Mouse (Mus musculus): ENCODE measurements at regions not wholly inside any gene's neighbourhood (a gene's known extent, or its start where the extent isn't known, plus 50 kb on each side); places are given as distances from the start of the nearest gene placed in this dataset.

DNA sequence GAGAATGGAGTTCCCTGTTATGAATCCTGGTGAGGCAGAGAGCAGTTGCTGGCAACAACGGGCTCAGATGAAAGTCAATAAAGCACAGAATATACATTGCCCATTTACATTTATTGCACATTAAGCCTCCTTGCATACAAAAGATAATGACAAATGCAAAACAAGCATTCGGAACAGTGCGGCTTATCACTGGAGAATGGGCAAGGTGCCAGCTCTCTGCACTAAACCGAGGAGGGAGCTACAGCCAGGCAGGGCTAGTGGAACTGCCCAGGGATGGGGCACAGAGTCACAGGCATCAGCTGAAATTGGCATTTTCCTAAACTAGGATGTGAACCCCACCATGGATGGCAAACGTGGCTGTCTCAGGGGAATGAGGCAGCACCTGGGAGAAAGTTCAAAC lies 2514.8 kb upstream of the 5930422O12Rik start:
- WGBS: 42% methylated on average over 5 of the region's 5 CpGs
- Histone ChIP-seq H3K27me3 (ENCODE audit: control insufficient read depth, insufficient read depth, low read length) (no peaks in the 10 kb centered on the region), H3K4me3 (replicated peaks; ENCODE audit: low read length) (no peak overlapping the region), H3K36me3 (replicated peaks; ENCODE audit: control insufficient read depth, insufficient read depth) (no peaks in the 10 kb centered on the region), H3K4me1 (replicated peaks; ENCODE audit: control insufficient read depth, insufficient read depth, low read length) (peaks cover 16% of the 10 kb centered on the region), H3K4me2 (replicated peaks) (no peak overlapping the region), H3K9ac (no peak overlapping the region), H3K9me3 (ENCODE audit: control insufficient read depth, low read length) (no peaks in the 10 kb centered on the region), H3K27ac (no peak overlapping the region)
- DNase-seq (ENCODE audit: low spot score) (no peak), ATAC-seq (ENCODE audit: low FRiP score) (peak; percentile 26; the same call in 1 of the 2 replicates)

DNA sequence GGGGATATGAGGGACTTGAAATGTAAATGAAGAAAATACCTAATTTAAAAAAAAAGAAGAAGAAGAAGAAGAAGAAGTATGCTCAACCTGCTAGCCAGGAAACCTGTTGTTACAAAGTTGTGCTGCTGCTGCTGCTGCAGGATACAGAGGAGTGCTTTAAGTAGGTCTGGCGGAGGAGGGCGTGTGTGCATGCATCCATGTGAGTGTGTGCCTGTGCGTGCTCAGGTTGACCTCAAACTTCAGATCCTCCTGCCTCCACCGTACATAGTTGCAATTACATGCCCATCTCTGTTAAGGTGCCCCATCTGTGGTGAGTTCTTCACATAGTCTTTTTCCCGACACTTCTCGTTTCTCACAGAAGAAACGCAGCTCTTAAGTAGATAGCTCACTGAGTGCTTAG lies 2513.4 kb upstream of the 5930422O12Rik start:
- peak overlapping the region; percentile 63 for H3K9ac ChIP-seq
- ATAC-seq (ENCODE audit: low FRiP score) (no peak), DNase-seq (ENCODE audit: low spot score) (no peak)
- H3K4me2 ChIP-seq (replicated peaks): peak overlapping the region; percentile 62
- WGBS: 62% methylated on average over 7 of the region's 7 CpGs
- H3K36me3 ChIP-seq (replicated peaks; ENCODE audit: control insufficient read depth, insufficient read depth): no peaks in the 10 kb centered on the region
- H3K9me3 ChIP-seq (ENCODE audit: control insufficient read depth, low read length): no peaks in the 10 kb centered on the region
- H3K27me3 ChIP-seq (ENCODE audit: control insufficient read depth, insufficient read depth, low read length): no peaks in the 10 kb centered on the region
- H3K4me1 ChIP-seq (replicated peaks; ENCODE audit: control insufficient read depth, insufficient read depth, low read length): peaks cover 16% of the 10 kb centered on the region
- H3K4me3 ChIP-seq (replicated peaks; ENCODE audit: low read length): no peak overlapping the region
- peak overlapping the region; percentile 85 for H3K27ac ChIP-seq

DNA sequence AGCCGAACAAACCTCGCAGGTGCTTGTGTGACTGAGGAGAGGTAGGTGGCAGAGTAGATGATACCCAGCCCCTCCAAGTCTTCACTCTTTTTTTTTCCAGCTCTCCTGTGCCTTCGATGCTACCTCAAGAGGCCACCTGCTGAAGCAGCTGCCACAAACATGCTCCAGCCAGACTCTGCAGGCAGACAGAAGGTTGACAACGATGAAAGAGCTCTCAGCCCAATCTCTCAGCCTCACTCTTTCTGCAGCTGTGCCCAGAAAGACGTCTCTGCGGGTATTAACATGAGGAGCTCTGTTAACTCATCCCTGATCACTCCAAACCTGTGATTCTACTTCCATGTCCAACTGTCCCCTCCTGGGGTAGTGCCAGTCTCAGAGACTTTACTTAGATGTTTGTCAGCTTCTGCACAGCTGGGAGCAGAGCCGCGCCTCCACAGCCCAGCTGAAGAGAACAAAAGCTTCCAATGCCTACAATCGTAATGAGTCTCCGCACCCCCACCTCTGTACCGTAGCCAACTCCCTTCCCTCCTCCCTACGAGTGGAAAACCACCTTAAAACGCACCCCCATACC lies 2512.8 kb upstream of the 5930422O12Rik start:
- Histone ChIP-seq H3K4me3 (replicated peaks; ENCODE audit: low read length) (peak overlapping the region; percentile 27), H3K36me3 (replicated peaks; ENCODE audit: control insufficient read depth, insufficient read depth) (no peaks in the 10 kb centered on the region), H3K27ac (peak overlapping the region; percentile 85), H3K4me1 (replicated peaks; ENCODE audit: control insufficient read depth, insufficient read depth, low read length) (peaks cover 16% of the 10 kb centered on the region), H3K27me3 (ENCODE audit: control insufficient read depth, insufficient read depth, low read length) (no peaks in the 10 kb centered on the region), H3K9ac (peak overlapping the region; percentile 63), H3K4me2 (replicated peaks) (peak overlapping the region; percentile 62), H3K9me3 (ENCODE audit: control insufficient read depth, low read length) (no peaks in the 10 kb centered on the region)
- peak; percentile 74 for DNase-seq (ENCODE audit: low spot score)
- 8% methylated on average over 13 of the region's 13 CpGs for WGBS
- ATAC-seq (ENCODE audit: low FRiP score): peak; percentile 88

DNA sequence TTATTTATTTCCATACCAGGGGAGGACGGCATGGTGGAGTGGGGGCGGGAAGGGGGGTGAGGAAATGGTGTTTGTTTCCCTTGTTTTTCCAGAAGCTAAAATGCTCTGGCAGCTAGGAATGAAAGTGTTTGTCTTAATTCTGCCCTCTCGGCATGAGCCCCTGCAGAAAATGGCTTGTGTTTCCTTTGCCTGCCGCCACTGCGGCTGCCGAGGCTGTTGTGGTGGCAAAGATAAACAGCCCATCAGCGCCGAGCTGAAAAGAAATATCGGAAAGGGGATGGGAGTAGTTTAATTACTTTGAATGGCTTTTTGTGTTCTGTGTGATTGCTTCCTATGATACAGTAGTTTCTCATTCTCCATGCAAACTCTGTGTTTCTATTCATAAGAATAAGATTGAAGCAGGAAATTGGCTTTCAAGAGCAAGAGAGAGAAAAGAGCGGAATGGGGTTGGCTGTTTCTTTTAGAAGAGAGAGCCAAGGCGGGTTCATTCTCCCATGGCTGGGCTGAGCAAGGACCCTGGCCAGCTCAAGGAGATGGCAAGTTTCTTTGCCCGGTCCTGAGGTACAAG lies 2512.2 kb upstream of the 5930422O12Rik start:
- Histone ChIP-seq H3K4me1 (replicated peaks; ENCODE audit: control insufficient read depth, insufficient read depth, low read length) (peaks cover 20% of the 10 kb centered on the region), H3K27ac (peak overlapping the region; percentile 85), H3K27me3 (ENCODE audit: control insufficient read depth, insufficient read depth, low read length) (no peaks in the 10 kb centered on the region), H3K4me3 (replicated peaks; ENCODE audit: low read length) (peak overlapping the region; percentile 27), H3K4me2 (replicated peaks) (peak overlapping the region; percentile 62), H3K36me3 (replicated peaks; ENCODE audit: control insufficient read depth, insufficient read depth) (no peaks in the 10 kb centered on the region), H3K9me3 (ENCODE audit: control insufficient read depth, low read length) (no peaks in the 10 kb centered on the region), H3K9ac (peak overlapping the region; percentile 63)
- 3% methylated on average over 12 of the region's 12 CpGs for WGBS
- peak; percentile 66 for DNase-seq (ENCODE audit: low spot score)
- peak; percentile 82 for ATAC-seq (ENCODE audit: low FRiP score)

DNA sequence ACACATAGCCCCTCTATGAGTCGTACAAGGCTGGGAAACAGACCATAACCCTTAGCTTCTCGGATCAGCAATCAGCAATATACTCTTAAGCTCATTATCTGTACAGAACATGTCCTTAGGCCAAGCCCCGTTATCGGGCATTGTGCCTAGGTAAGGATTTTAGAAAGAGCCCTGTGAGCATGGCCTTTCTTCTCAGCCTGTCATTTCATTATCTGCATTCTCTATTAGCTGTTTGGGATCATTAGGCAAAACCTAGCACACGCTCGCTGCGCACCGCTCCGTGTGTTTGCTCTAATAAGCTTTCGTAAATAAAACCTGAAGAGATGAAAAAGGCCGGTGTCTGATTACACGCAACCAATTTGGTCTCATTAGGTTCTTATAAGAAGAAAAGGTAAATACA lies 2507.1 kb upstream of the 5930422O12Rik start:
- no peak overlapping the region for H3K4me2 ChIP-seq (replicated peaks)
- ATAC-seq (ENCODE audit: low FRiP score) (no peak), DNase-seq (ENCODE audit: low spot score) (no peak)
- 73% methylated on average over 12 of the region's 12 CpGs for WGBS
- H3K9ac ChIP-seq: no peak overlapping the region
- no peaks in the 10 kb centered on the region for H3K9me3 ChIP-seq (ENCODE audit: control insufficient read depth, low read length)
- no peak overlapping the region for H3K4me3 ChIP-seq (replicated peaks; ENCODE audit: low read length)
- peaks cover 19% of the 10 kb centered on the region for H3K4me1 ChIP-seq (replicated peaks; ENCODE audit: control insufficient read depth, insufficient read depth, low read length)
- H3K27me3 ChIP-seq (ENCODE audit: control insufficient read depth, insufficient read depth, low read length): no peaks in the 10 kb centered on the region
- no peak overlapping the region for H3K27ac ChIP-seq
- H3K36me3 ChIP-seq (replicated peaks; ENCODE audit: control insufficient read depth, insufficient read depth): no peaks in the 10 kb centered on the region

DNA sequence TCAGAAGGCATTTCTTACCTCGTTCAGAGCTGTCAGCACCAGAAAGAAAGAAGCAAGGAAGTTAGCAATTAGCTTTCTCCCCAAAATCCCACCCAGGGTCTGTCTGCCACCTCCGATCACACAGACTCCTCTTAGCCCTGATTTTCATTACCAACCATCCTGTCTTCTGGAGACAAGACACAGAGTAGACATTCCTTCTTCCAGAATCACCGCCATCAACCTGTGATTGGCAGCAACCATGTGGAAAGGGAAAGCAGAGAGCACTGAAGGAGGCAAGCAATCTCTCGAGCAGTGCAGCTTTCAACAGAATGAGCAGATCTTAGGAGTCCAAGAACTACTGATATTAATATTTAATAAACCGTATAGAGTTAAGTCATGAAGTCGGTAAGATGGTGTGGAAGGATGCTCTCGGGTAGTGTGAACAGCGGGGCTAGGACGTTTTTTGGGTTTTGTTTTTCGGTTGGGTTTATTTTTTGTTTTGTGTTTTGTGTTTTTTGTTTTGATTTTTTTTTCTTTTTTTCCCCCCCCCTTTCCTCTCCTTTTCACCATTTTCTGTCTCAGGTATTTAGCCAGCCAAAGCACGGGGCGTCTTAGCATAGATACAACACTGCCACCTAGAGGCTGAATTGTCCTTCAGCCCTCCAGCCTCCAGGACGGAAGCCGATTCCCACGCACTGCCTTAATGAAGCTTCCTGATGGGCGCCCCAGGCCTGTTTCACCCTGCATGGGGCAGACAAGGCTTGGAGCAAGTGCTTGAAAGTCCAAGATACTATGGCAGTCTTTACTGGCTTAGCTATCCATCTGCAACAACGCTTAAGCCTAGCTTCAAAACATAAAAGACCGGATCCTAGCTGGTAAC lies 2505.0 kb upstream of the 5930422O12Rik start:
- Histone ChIP-seq H3K9me3 (ENCODE audit: control insufficient read depth, low read length) (no peaks in the 10 kb centered on the region), H3K4me1 (replicated peaks; ENCODE audit: control insufficient read depth, insufficient read depth, low read length) (peaks cover 19% of the 10 kb centered on the region), H3K36me3 (replicated peaks; ENCODE audit: control insufficient read depth, insufficient read depth) (no peaks in the 10 kb centered on the region), H3K27me3 (ENCODE audit: control insufficient read depth, insufficient read depth, low read length) (no peaks in the 10 kb centered on the region), H3K4me3 (replicated peaks; ENCODE audit: low read length) (no peak overlapping the region), H3K4me2 (replicated peaks) (peak overlapping the region; percentile 35), H3K27ac (peak overlapping the region; percentile 65), H3K9ac (peak overlapping the region; percentile 37; the same call in 1 of the 2 replicates)
- WGBS: 31% methylated on average over 18 of the region's 18 CpGs
- peak; percentile 93 for ATAC-seq (ENCODE audit: low FRiP score)
- peak; percentile 94 for DNase-seq (ENCODE audit: low spot score)

DNA sequence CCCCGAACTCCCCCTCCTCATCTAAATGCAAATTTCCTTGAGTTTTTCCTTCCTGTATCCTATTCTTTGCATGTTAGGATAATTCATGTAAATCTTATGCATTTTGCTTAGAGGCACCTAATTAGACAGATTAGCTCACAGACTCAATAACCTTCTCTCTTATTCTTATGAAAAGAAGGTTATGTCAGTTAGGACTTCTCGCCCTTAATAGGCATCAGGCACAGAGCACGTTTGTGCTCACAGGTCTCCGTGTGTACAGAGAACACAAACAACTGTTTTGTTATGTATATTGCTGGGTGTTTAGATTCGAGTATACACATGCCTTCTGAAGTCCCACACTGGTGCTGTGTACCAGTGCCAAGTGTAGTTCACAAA lies 2504.4 kb upstream of the 5930422O12Rik start:
- no peaks in the 10 kb centered on the region for H3K9me3 ChIP-seq (ENCODE audit: control insufficient read depth, low read length)
- 14% methylated on average over 5 of the region's 5 CpGs for WGBS
- H3K36me3 ChIP-seq (replicated peaks; ENCODE audit: control insufficient read depth, insufficient read depth): no peaks in the 10 kb centered on the region
- H3K27me3 ChIP-seq (ENCODE audit: control insufficient read depth, insufficient read depth, low read length): no peaks in the 10 kb centered on the region
- peak; percentile 87 for ATAC-seq (ENCODE audit: low FRiP score)
- H3K9ac ChIP-seq: peak overlapping the region; percentile 37; the same call in 1 of the 2 replicates
- peaks cover 19% of the 10 kb centered on the region for H3K4me1 ChIP-seq (replicated peaks; ENCODE audit: control insufficient read depth, insufficient read depth, low read length)
- DNase-seq (ENCODE audit: low spot score): no peak
- H3K4me2 ChIP-seq (replicated peaks): peak overlapping the region; percentile 35
- H3K4me3 ChIP-seq (replicated peaks; ENCODE audit: low read length): no peak overlapping the region
- H3K27ac ChIP-seq: peak overlapping the region; percentile 65

DNA sequence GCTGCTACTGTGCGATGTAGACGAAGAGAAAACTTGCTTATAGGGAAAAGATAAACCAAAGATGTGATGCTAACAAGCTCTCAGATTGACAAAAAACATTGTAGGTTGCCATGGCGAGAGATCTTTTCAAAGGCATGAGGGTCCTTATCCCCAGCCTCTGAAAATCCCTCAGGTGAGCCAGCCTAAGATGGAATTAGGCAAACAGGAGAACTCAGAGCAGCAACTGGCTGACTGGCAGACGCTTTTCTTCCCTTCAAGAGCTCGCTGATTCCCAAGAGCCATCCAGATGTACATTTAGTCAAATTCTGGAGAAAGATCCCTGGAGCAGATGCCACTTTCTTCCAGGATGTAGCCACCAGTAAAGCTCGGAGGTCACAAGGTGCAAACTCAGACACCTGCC lies 2503.9 kb upstream of the 5930422O12Rik start:
- Histone ChIP-seq H3K9me3 (ENCODE audit: control insufficient read depth, low read length) (no peaks in the 10 kb centered on the region), H3K4me2 (replicated peaks) (0 out of 2 replicates have a peak overlapping the region, but pooled peaks have one; percentile 7), H3K4me3 (replicated peaks; ENCODE audit: low read length) (no peak overlapping the region), H3K36me3 (replicated peaks; ENCODE audit: control insufficient read depth, insufficient read depth) (no peaks in the 10 kb centered on the region), H3K4me1 (replicated peaks; ENCODE audit: control insufficient read depth, insufficient read depth, low read length) (peaks cover 19% of the 10 kb centered on the region), H3K9ac (peak overlapping the region; percentile 37; the same call in 1 of the 2 replicates), H3K27me3 (ENCODE audit: control insufficient read depth, insufficient read depth, low read length) (no peaks in the 10 kb centered on the region), H3K27ac (peak overlapping the region; percentile 65)
- no peak for DNase-seq (ENCODE audit: low spot score)
- WGBS: 53% methylated on average over 6 of the region's 6 CpGs
- ATAC-seq (ENCODE audit: low FRiP score): no peak

DNA sequence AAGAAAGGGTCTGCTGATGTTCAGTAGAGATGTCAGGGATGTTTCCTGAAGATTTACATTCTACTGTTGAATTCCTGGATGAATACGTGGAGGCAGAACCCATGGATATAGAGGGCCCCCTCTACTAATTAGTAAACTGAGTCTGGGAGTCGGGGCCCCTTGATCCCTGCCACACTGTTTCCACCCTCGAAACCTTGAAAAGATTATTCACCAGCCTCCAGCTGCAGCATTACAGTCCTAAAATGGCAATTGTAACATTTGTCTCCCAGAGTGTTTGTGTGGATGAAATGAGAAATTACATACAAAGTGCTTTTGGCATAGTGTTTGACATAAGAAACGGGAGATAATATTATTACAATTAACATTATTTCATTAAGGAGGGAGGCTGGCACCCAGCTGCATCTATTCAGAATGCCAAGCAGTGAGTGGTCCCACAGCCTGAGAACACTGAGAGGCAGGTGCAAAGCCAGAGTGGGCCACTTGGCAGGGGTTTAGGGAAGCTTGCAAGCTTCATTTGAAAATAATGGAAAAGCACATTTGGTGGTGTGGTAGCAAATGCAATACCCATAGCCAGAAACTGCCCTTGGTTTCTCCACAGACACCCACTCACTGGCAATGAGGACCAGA lies 2490.9 kb upstream of the 5930422O12Rik start:
- no peaks in the 10 kb centered on the region for H3K4me1 ChIP-seq (replicated peaks; ENCODE audit: control insufficient read depth, insufficient read depth, low read length)
- 82% methylated on average over 4 of the region's 4 CpGs for WGBS
- H3K36me3 ChIP-seq (replicated peaks; ENCODE audit: control insufficient read depth, insufficient read depth): no peaks in the 10 kb centered on the region
- H3K27ac ChIP-seq: no peak overlapping the region
- no peaks in the 10 kb centered on the region for H3K9me3 ChIP-seq (ENCODE audit: control insufficient read depth, low read length)
- H3K4me2 ChIP-seq (replicated peaks): no peak overlapping the region
- no peak overlapping the region for H3K4me3 ChIP-seq (replicated peaks; ENCODE audit: low read length)
- DNase-seq (ENCODE audit: low spot score): no peak
- no peak overlapping the region for H3K9ac ChIP-seq
- no peak for ATAC-seq (ENCODE audit: low FRiP score)
- H3K27me3 ChIP-seq (ENCODE audit: control insufficient read depth, insufficient read depth, low read length): no peaks in the 10 kb centered on the region

All from hindbrain, embryonic 14.5 days (tissue).